Mouse (Mus musculus): ENCODE data around the gene 1700018F24Rik. TPM values are rescaled to one million over a fixed set of nuclear protein-coding genes. Genes with fewer than 3 reads are reported as not detected.

The 1700018F24Rik gene
- polyA plus RNA-seq, 1 experiment from 2014 or later = not detected

- Histone ChIP-seq H3K9me3 (replicated peaks) (no peaks in the 10 kb centered on the region; the same call in 1 of the 2 replicates), H3K27me3 (ENCODE audit: low read depth, poor library complexity, severe bottlenecking) (no peaks in the 10 kb centered on the region), H3K36me3 (peaks cover 37% of the 10 kb centered on the region), H3K4me3 (peak overlapping the region; percentile 84), H3K27ac (replicated peaks) (no peak overlapping the region), H3K4me1 (peaks cover 13% of the 10 kb centered on the region)
- 84% methylated on average over 2 of the region's 2 CpGs for WGBS
- no peak for DNase-seq (ENCODE audit: low spot score)
Observed at GRCm38 (mm10) chr5:145084822-145085221, 42.0 kb downstream of the 1700018F24Rik start.

GRCm38 (mm10) chr5:145088186-145088585 is 45.4 kb downstream of the 1700018F24Rik start:
- Histone ChIP-seq H3K27ac (replicated peaks) (no peak overlapping the region), H3K9me3 (replicated peaks) (no peaks in the 10 kb centered on the region; the same call in 1 of the 2 replicates), H3K4me3 (no peak overlapping the region), H3K36me3 (peaks cover 66% of the 10 kb centered on the region), H3K27me3 (ENCODE audit: low read depth, poor library complexity, severe bottlenecking) (no peaks in the 10 kb centered on the region), H3K4me1 (peaks cover 13% of the 10 kb centered on the region)
- DNase-seq (ENCODE audit: low spot score) = no peak
- 97% methylated on average over 2 of the region's 2 CpGs for WGBS

GRCm38 (mm10) chr5:145089878-145090277 is 47.1 kb downstream of the 1700018F24Rik start:
- peaks cover 82% of the 10 kb centered on the region for H3K36me3 ChIP-seq
- no peak overlapping the region for H3K4me3 ChIP-seq
- peaks cover 4% of the 10 kb centered on the region for H3K4me1 ChIP-seq
- no peak for DNase-seq (ENCODE audit: low spot score)
- 92% methylated on average over 3 of the region's 3 CpGs for WGBS
- no peak overlapping the region for H3K27ac ChIP-seq (replicated peaks)
- H3K27me3 ChIP-seq (ENCODE audit: low read depth, poor library complexity, severe bottlenecking) = no peaks in the 10 kb centered on the region
- no peaks in the 10 kb centered on the region; the same call in 1 of the 2 replicates for H3K9me3 ChIP-seq (replicated peaks)

Other genes with a start within 250 kb of the 1700018F24Rik start
- gene Smurf1, start 77.1 kb upstream of the 1700018F24Rik start, polyA plus RNA-seq (2016; fragmentation: Nextera tagmentation; extraction: Ambion mirVana) = 13.2 and 16.2 TPM in 2 replicates
- not detected in 2 replicates for gene Gm4871, start 10.2 kb upstream of the 1700018F24Rik start, polyA plus RNA-seq (2016; fragmentation: Nextera tagmentation; extraction: Ambion mirVana)
- 133 and 149 TPM in 2 replicates for gene Arpc1a, start 40.8 kb downstream of the 1700018F24Rik start, polyA plus RNA-seq (2016; fragmentation: Nextera tagmentation; extraction: Ambion mirVana)
- not detected in 2 replicates for gene Kpna7, start 41.0 kb downstream of the 1700018F24Rik start, polyA plus RNA-seq (2016; fragmentation: Nextera tagmentation; extraction: Ambion mirVana)
- 105 and 109 TPM in 2 replicates for gene Arpc1b, start 71.2 kb downstream of the 1700018F24Rik start, polyA plus RNA-seq (2016; fragmentation: Nextera tagmentation; extraction: Ambion mirVana)
- gene Pdap1, start 97.2 kb downstream of the 1700018F24Rik start, polyA plus RNA-seq (2016; fragmentation: Nextera tagmentation; extraction: Ambion mirVana) = 128 and 134 TPM in 2 replicates
- gene Bud31, start 97.4 kb downstream of the 1700018F24Rik start, polyA plus RNA-seq (2016; fragmentation: Nextera tagmentation; extraction: Ambion mirVana) = 234 and 244 TPM in 2 replicates
- 18.3 and 22.4 TPM in 2 replicates for gene Ptcd1, start 124.1 kb downstream of the 1700018F24Rik start, polyA plus RNA-seq (2016; fragmentation: Nextera tagmentation; extraction: Ambion mirVana)
- 83.9 and 85.1 TPM in 2 replicates for gene Cpsf4, start 124.2 kb downstream of the 1700018F24Rik start, polyA plus RNA-seq (2016; fragmentation: Nextera tagmentation; extraction: Ambion mirVana)
- gene Atp5j2, start 149.1 kb downstream of the 1700018F24Rik start, polyA plus RNA-seq (2016; fragmentation: Nextera tagmentation; extraction: Ambion mirVana) = 536 and 539 TPM in 2 replicates
- gene Zkscan14, start 158.9 kb downstream of the 1700018F24Rik start, polyA plus RNA-seq (2016; fragmentation: Nextera tagmentation; extraction: Ambion mirVana) = 8.0 and 8.3 TPM in 2 replicates
- 19.8 and 19.9 TPM in 2 replicates for gene Zkscan5, start 161.6 kb downstream of the 1700018F24Rik start, polyA plus RNA-seq (2016; fragmentation: Nextera tagmentation; extraction: Ambion mirVana)
- gene Zfp655, start 188.7 kb downstream of the 1700018F24Rik start, polyA plus RNA-seq (2016; fragmentation: Nextera tagmentation; extraction: Ambion mirVana) = 33.5 and 39.0 TPM in 2 replicates
- gene Zscan25, start 237.5 kb downstream of the 1700018F24Rik start, polyA plus RNA-seq (2016; fragmentation: Nextera tagmentation; extraction: Ambion mirVana) = 0.79 and 0.88 TPM in 2 replicates

All from midbrain, embryonic 10.5 days (tissue).